Mouse (Mus musculus): ENCODE results near the gene Smyd3.

GRCm38 (mm10) chr1:178978617-178979245 is 539.1 kb downstream of the Smyd3 start:
- TF ChIP-seq CTCF (IDR thresholded peaks at IDR 0.05; ENCODE audit: low read depth, low read length), result no peak
- no peak for TF ChIP-seq POLR2A (IDR thresholded peaks at IDR 0.05; ENCODE audit: insufficient read depth, low read length)
